Mouse (Mus musculus) forebrain, embryonic 14.5 days (tissue): ENCODE measurements around the gene Dupd1. TPM values are rescaled to one million over a fixed set of nuclear protein-coding genes. Genes with fewer than 3 reads are reported as not detected.

Experiments used
- ATAC-seq: fragments of 200-750 bp; cut with Nextera tagmentation; 2 replicates; pipeline ENCODE4 v1.8.0; 2017; ENCODE audit warnings: mild to moderate bottlenecking, moderate library complexity
- DNase-seq: peaks from one replicate; pipeline ENCODE4 v3.0.0-alpha.2; 2015; ENCODE audit warnings: low spot score
- H3K27ac ChIP-seq: fragments of 300-500 bp; sonication (generic); 2 replicates; pipeline ENCODE4 v1.5.1; 2014; ENCODE audit warnings: low read depth, mild to moderate bottlenecking, control low read depth, low read length, moderate library complexity
- H3K27me3 ChIP-seq: fragments of 300-500 bp; sonication (generic); replicated peaks from 2 replicates; pipeline ENCODE4 v1.6.1; 2014; ENCODE audit warnings: low read length, control low read depth, mixed read lengths; ENCODE audit not compliant: control insufficient read depth, insufficient read depth
- H3K36me3 ChIP-seq: fragments of 300-500 bp; sonication (generic); 2 replicates; pipeline ENCODE4 v1.6.1; 2014; ENCODE audit warnings: low read length, control low read depth; ENCODE audit not compliant: control insufficient read depth, insufficient read depth
- H3K4me1 ChIP-seq: fragments of 300-500 bp; sonication (generic); 2 replicates; pipeline ENCODE4 v1.6.1; 2014; ENCODE audit warnings: antibody characterized with exemption, low read length, control low read depth; ENCODE audit not compliant: control insufficient read depth, insufficient read depth
- H3K4me2 ChIP-seq: fragments of 300-500 bp; sonication (generic); 2 replicates; pipeline ENCODE4 v1.6.1; 2014; ENCODE audit warnings: mild to moderate bottlenecking, control low read depth, low read length
- H3K4me3 ChIP-seq: fragments of 300-500 bp; sonication (generic); 2 replicates; pipeline ENCODE4 v1.5.1; 2014; ENCODE audit warnings: low read depth, low read length, control low read depth
- H3K9ac ChIP-seq: fragments of 300-500 bp; sonication (generic); 2 replicates; pipeline ENCODE4 v1.6.1; 2014; ENCODE audit warnings: mild to moderate bottlenecking, low read length, control low read depth, moderate library complexity
- H3K9me3 ChIP-seq: fragments of 300-500 bp; sonication (generic); replicated peaks from 2 replicates; pipeline ENCODE4 v1.6.1; 2016; ENCODE audit warnings: low read length, control low read depth, mixed read lengths; ENCODE audit not compliant: control insufficient read depth
- WGBS: fragments of 180-500 bp; shearing (Covaris S2); extraction: QIAGEN DNeasy Blood & Tissue Kit; methylation state at CpG from one replicate; pipeline ENCODE4 v1.1.7; 2014; 5-methylcytosine and 5-hydroxymethylcytosine counted together
- polyA plus RNA-seq: library from polyadenylated mRNA; unstranded; fragments of >200 nt; fragmentation: Nextera tagmentation; extraction: Ambion mirVana; gene quantifications from 2 replicates; pipeline ENCODE4 v1.2.1, GENCODE M21; 2014

Gene Dupd1
- polyA plus RNA-seq, 1 experiment from 2014 or later: not detected

DNA sequence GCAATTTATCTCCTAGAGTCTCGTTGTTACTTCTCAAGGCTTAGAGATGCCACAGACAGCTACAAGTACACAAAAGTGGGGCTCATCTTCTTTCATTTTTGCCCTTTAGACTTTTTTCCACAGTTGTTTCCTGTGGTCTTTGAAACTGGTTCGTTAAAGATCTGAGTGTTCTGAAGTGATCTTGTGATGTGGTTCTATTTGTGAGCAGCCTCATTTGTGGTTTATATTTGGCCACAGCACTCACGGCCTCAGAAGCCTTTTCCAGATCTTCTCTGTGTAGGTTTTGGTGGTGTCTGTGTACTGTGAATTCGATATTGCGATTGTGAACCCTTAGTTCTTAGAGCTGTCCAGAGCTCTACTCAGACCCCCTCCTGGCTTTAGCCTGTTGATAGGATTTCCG lies 77.8 kb downstream of the Dupd1 start:
- Histone ChIP-seq H3K9ac (no peak overlapping the region), H3K27me3 (no peaks in the 10 kb centered on the region), H3K9me3 (no peaks in the 10 kb centered on the region), H3K4me2 (no peak overlapping the region), H3K27ac (no peak overlapping the region; the same call in 1 of the 2 replicates), H3K36me3 (peaks cover 59% of the 10 kb centered on the region), H3K4me3 (no peak overlapping the region), H3K4me1 (no peaks in the 10 kb centered on the region)
- 66% methylated on average over 6 of the region's 6 CpGs for WGBS
- ATAC-seq (no peak), DNase-seq (no peak)

DNA sequence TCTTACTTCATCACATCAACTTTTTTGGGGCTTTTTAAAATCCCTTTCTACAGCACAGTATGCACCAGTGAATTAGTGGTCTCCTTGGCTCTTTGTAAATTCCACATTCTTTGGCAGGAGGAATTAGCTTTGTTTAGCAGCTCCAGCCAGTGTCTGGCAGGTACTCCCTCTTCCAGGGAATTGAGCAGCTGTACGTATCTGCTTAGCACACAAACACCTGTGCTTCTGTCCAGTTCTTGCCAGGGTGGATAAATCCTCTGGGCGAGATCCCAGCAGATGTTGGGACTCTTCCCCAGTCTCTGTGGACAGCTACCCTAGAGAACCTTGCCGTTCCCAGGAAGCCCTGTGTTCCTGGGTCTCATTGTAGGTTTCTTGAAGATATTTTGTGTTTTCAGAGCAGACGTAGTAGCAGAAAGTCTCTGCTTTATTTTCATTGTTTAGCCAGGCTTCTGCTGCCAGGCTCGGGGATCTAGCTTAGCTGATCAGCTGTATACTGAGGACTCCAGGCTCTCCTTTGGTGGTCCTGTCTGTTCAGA lies 82.6 kb downstream of the Dupd1 start:
- Histone ChIP-seq H3K36me3 (peaks cover 71% of the 10 kb centered on the region), H3K4me1 (no peaks in the 10 kb centered on the region), H3K4me2 (no peak overlapping the region), H3K4me3 (no peak overlapping the region), H3K27me3 (no peaks in the 10 kb centered on the region), H3K9ac (no peak overlapping the region), H3K27ac (0 out of 2 replicates have a peak overlapping the region, but pooled peaks have one; percentile 14), H3K9me3 (no peaks in the 10 kb centered on the region)
- DNase-seq (peak; percentile 24), ATAC-seq (no peak)
- WGBS: 51% methylated on average over 5 of the region's 5 CpGs

Other genes starting within 250 kb of the Dupd1 start
- gene Kat6b, start 233.1 kb downstream of the Dupd1 start, polyA plus RNA-seq: 28.8 and 34.6 TPM in 2 replicates
- gene Samd8, start 36.0 kb upstream of the Dupd1 start, polyA plus RNA-seq: 18.9 and 25.4 TPM in 2 replicates
- not detected in 2 replicates for gene Dusp13, start 36.6 kb upstream of the Dupd1 start, polyA plus RNA-seq
- gene Vdac2, start 110.7 kb upstream of the Dupd1 start, polyA plus RNA-seq: 292 TPM in 2 replicates
- gene Comtd1, start 134.4 kb upstream of the Dupd1 start, polyA plus RNA-seq: 30.9 and 38.6 TPM in 2 replicates